Mouse (Mus musculus) kidney, postnatal 25 days (tissue): Measurements from ENCODE around the gene Snx15.

ENCODE experiments used
- DNase-seq, 2 experiments: peaks; one replicate each; pipeline ENCODE4 v3.0.0; 2021; ENCODE audit warnings: mixed read lengths in 2 of 2

Snx15 gene

DNA sequence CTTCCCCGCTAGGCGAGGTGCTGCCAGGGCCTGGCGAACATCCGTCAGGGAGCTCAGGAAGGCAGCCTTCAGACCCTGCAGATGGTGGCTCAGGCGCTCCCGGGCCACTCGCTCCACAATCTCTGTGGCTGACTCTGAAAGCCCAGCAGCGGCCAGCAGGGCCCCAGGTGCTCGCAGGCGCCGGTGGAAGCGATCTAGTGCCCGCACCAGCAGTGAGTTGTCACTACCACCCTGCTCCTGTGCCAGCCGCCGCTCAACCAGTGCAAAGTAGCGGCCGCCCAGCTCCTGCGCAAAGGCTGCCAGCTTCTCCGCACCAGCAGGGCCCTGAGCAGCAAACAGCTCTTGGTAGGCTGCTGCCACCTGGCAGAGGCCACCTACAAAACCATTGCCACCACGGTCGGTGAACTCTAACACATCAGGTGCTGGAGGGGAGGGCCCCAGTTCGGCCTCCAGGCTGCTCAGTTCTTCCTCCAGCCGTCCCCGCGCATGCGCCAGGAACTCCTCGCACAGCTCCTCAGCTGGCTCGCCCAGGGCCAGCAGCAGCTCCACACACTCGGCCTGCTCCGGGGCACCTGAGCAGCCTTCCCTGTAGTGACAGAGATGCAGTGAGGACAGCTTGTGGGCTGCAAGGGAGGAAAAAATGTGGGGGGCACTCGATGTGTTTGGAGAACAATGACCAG, 57.4 kb downstream of the Snx15 start:
- DNase-seq: no peak

DNA sequence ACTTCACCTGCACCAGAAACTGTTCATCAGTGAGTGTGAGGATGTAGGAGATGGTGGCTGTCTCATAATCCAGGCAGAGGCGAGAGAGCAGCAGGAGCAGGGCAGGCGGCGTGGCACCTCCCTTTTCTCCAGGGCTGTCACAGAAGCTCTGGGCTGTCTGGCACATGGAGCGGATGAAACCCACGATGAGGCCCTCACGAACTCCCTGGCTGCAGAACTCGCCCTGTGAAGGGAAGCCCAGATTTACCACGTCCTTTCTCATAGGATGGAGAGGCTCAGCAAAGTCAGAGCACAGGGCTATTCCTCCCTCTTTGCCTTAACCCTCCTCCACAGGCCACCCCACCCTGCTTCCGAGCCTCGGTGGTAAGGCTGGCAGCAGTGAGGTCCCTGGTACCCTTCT, 58.3 kb downstream of the Snx15 start:
- no peak for DNase-seq
